Mouse (Mus musculus) liver, embryonic 14.5 days (tissue): ENCODE measurements around the gene Crbn.

ENCODE experiments used
- CTCF ChIP-seq: IDR thresholded peaks from 2 replicates; pipeline ENCODE4 v1.5.1; 2016; ENCODE audit warnings: antibody characterized with exemption, low read depth, control low read depth
- EP300 ChIP-seq: IDR thresholded peaks from 2 replicates; pipeline ENCODE4 v1.6.1; 2016; ENCODE audit warnings: antibody characterized with exemption, low read depth

DNA sequence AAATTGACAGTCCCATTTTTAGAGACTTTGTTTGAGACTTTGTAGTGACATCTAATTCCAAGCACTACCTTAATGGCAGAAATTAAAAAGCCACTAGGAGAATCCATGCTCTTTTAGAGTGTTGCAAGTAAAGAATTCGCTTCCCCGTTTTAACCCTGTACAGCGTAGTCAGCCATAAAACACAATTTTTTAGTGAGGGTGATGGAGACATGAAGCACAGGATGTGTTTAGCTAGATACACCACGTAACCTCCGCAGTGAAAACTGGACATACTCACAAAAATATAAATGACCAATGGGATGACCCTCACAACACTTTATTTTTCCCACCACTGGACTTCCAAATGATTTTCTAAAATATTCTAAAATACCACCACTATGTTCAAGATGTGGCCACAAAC, 52.6 kb downstream of the Crbn start:
- TF ChIP-seq CTCF (no peak), EP300 (no peak)
